Mouse (Mus musculus) midbrain, embryonic 15.5 days (tissue): ENCODE measurements around the gene Magi2. TPM values are rescaled to one million over a fixed set of nuclear protein-coding genes. Genes with fewer than 3 reads are reported as not detected.

Source experiments
- ATAC-seq: fragments of 200-750 bp; cut with Nextera tagmentation; replicated peaks from 2 replicates; pipeline ENCODE4 v1.8.0; 2017; ENCODE audit warnings: moderate TSS enrichment
- H3K27ac ChIP-seq: fragments of 300-500 bp; sonication (generic); 2 replicates; pipeline ENCODE4 v1.5.1; 2015; ENCODE audit warnings: mild to moderate bottlenecking, inconsistent platforms
- H3K27me3 ChIP-seq: fragments of 300-500 bp; sonication (generic); replicated peaks from 2 replicates; pipeline ENCODE4 v1.6.1; 2015; ENCODE audit warnings: inconsistent platforms
- H3K36me3 ChIP-seq: fragments of 300-500 bp; sonication (generic); replicated peaks from 2 replicates; pipeline ENCODE4 v1.6.1; 2015; ENCODE audit warnings: inconsistent platforms
- H3K4me1 ChIP-seq: fragments of 300-500 bp; sonication (generic); 2 replicates; pipeline ENCODE4 v1.6.1; 2015; ENCODE audit warnings: inconsistent platforms
- H3K4me2 ChIP-seq: fragments of 300-500 bp; sonication (generic); 2 replicates; pipeline ENCODE4 v1.6.1; 2015; ENCODE audit warnings: inconsistent platforms, mild to moderate bottlenecking, moderate library complexity
- H3K4me3 ChIP-seq: fragments of 300-500 bp; sonication (generic); 2 replicates; pipeline ENCODE4 v1.5.1; 2015; ENCODE audit warnings: mild to moderate bottlenecking, inconsistent platforms
- H3K9ac ChIP-seq: fragments of 300-500 bp; sonication (generic); 2 replicates; pipeline ENCODE4 v1.6.1; 2015; ENCODE audit warnings: mild to moderate bottlenecking, inconsistent platforms
- H3K9me3 ChIP-seq: fragments of 300-500 bp; sonication (generic); 2 replicates; pipeline ENCODE4 v1.6.1; 2016; ENCODE audit warnings: inconsistent platforms
- WGBS: fragments of 180-500 bp; shearing (Covaris S2); methylation state at CpG from one replicate; pipeline ENCODE4 v1.1.7; 2015; ENCODE audit warnings: mixed read lengths; 5-methylcytosine and 5-hydroxymethylcytosine counted together
- polyA plus RNA-seq: library from polyadenylated mRNA; unstranded; fragments of >200 nt; fragmentation: Nextera tagmentation; extraction: Ambion mirVana; gene quantifications from 2 replicates; pipeline ENCODE4 v1.2.1, GENCODE M21; 2015

Gene Magi2
- polyA plus RNA-seq, 1 experiment from 2014 or later = 35.9 TPM

GRCm38 (mm10) chr5:20580619-20581018 lies 1353.8 kb downstream of the Magi2 start:
- Histone ChIP-seq H3K27ac (no peak overlapping the region), H3K27me3 (no peaks in the 10 kb centered on the region), H3K36me3 (no peaks in the 10 kb centered on the region), H3K9me3 (no peaks in the 10 kb centered on the region), H3K9ac (no peak overlapping the region), H3K4me3 (no peak overlapping the region), H3K4me1 (peaks cover 18% of the 10 kb centered on the region), H3K4me2 (no peak overlapping the region)
- WGBS = 94% methylated on average over 4 of the region's 4 CpGs
- no peak for ATAC-seq

GRCm38 (mm10) chr5:20582995-20583435 lies 1356.2 kb downstream of the Magi2 start:
- Histone ChIP-seq H3K4me1 (peaks cover 12% of the 10 kb centered on the region), H3K9ac (no peak overlapping the region), H3K4me3 (no peak overlapping the region), H3K27ac (peak overlapping the region; percentile 58), H3K9me3 (no peaks in the 10 kb centered on the region), H3K4me2 (peak overlapping the region; percentile 16; the same call in 1 of the 2 replicates), H3K36me3 (no peaks in the 10 kb centered on the region), H3K27me3 (no peaks in the 10 kb centered on the region)
- 31% methylated on average over 10 of the region's 10 CpGs for WGBS
- ATAC-seq = peak; percentile 86

GRCm38 (mm10) chr5:20583639-20584038 lies 1356.8 kb downstream of the Magi2 start:
- 62% methylated on average over 3 of the region's 3 CpGs for WGBS
- H3K27ac ChIP-seq = 0 out of 2 replicates have a peak overlapping the region, but pooled peaks have one; percentile 58

GRCm38 (mm10) chr5:20584769-20585168 lies 1357.9 kb downstream of the Magi2 start:
- Histone ChIP-seq H3K4me1 (peaks cover 12% of the 10 kb centered on the region), H3K9ac (no peak overlapping the region), H3K36me3 (no peaks in the 10 kb centered on the region), H3K4me2 (no peak overlapping the region), H3K9me3 (no peaks in the 10 kb centered on the region), H3K27me3 (no peaks in the 10 kb centered on the region), H3K4me3 (no peak overlapping the region), H3K27ac (no peak overlapping the region)
- no peak for ATAC-seq
- WGBS = 72% methylated on average over 3 of the region's 3 CpGs

More at GRCm38 (mm10) chr5:20583639-20584038, 1356.8 kb downstream of the Magi2 start:
- no peak overlapping the region for H3K4me2 ChIP-seq
- H3K9me3 ChIP-seq = no peaks in the 10 kb centered on the region
- no peaks in the 10 kb centered on the region for H3K27me3 ChIP-seq
- H3K4me1 ChIP-seq = peaks cover 12% of the 10 kb centered on the region
- no peak overlapping the region for H3K4me3 ChIP-seq
- no peaks in the 10 kb centered on the region for H3K36me3 ChIP-seq
- ATAC-seq = no peak
- no peak overlapping the region for H3K9ac ChIP-seq

GRCm38 (mm10) chr5:20589731-20590130 lies 1362.9 kb downstream of the Magi2 start:
- no peak overlapping the region for H3K4me3 ChIP-seq
- no peak for ATAC-seq
- 82% methylated on average over 3 of the region's 3 CpGs for WGBS

GRCm38 (mm10) chr5:20598196-20598595 lies 1371.4 kb downstream of the Magi2 start:
- Histone ChIP-seq H3K27me3 (no peaks in the 10 kb centered on the region), H3K4me1 (no peaks in the 10 kb centered on the region), H3K4me3 (no peak overlapping the region), H3K27ac (no peak overlapping the region), H3K4me2 (no peak overlapping the region), H3K9ac (no peak overlapping the region), H3K9me3 (no peaks in the 10 kb centered on the region), H3K36me3 (0 out of 2 replicates have a peak, but pooled peaks cover 4% of the 10 kb centered on the region)
- 85% methylated on average over 3 of the region's 3 CpGs for WGBS
- no peak for ATAC-seq

More at GRCm38 (mm10) chr5:20589731-20590130, 1362.9 kb downstream of the Magi2 start:
- H3K27ac ChIP-seq = no peak overlapping the region
- no peaks in the 10 kb centered on the region for H3K36me3 ChIP-seq
- 0 out of 2 replicates have a peak, but pooled peaks cover 3% of the 10 kb centered on the region for H3K4me1 ChIP-seq
- H3K9ac ChIP-seq = no peak overlapping the region
- H3K4me2 ChIP-seq = no peak overlapping the region
- H3K9me3 ChIP-seq = no peaks in the 10 kb centered on the region
- H3K27me3 ChIP-seq = no peaks in the 10 kb centered on the region

- ATAC-seq = no peak
- no peaks in the 10 kb centered on the region for H3K27me3 ChIP-seq
- no peaks in the 10 kb centered on the region for H3K9me3 ChIP-seq
- H3K4me3 ChIP-seq = no peak overlapping the region
- WGBS = 23% methylated on average over 7 of the region's 7 CpGs
- no peaks in the 10 kb centered on the region for H3K4me1 ChIP-seq
- no peak overlapping the region for H3K9ac ChIP-seq
- 0 out of 2 replicates have a peak, but pooled peaks cover 4% of the 10 kb centered on the region for H3K36me3 ChIP-seq
- H3K4me2 ChIP-seq = no peak overlapping the region
- H3K27ac ChIP-seq = no peak overlapping the region
These were observed 1377.1 kb downstream of the Magi2 start for GRCm38 (mm10) chr5:20603756-20604469.

GRCm38 (mm10) chr5:20606497-20606896 lies 1379.7 kb downstream of the Magi2 start:
- no peak overlapping the region for H3K9ac ChIP-seq
- H3K27ac ChIP-seq = no peak overlapping the region
- H3K9me3 ChIP-seq = no peaks in the 10 kb centered on the region
- no peak overlapping the region for H3K4me3 ChIP-seq
- no peaks in the 10 kb centered on the region for H3K27me3 ChIP-seq
- peaks cover 18% of the 10 kb centered on the region; the same call in 1 of the 2 replicates for H3K36me3 ChIP-seq
- no peaks in the 10 kb centered on the region for H3K4me1 ChIP-seq
- H3K4me2 ChIP-seq = no peak overlapping the region
- 73% methylated on average over 5 of the region's 5 CpGs for WGBS
- ATAC-seq = no peak

GRCm38 (mm10) chr5:20607503-20607902 lies 1380.7 kb downstream of the Magi2 start:
- no peak overlapping the region for H3K4me2 ChIP-seq
- no peak for ATAC-seq
- no peaks in the 10 kb centered on the region for H3K4me1 ChIP-seq
- 87% methylated on average over 1 of the region's 1 CpGs for WGBS
- no peaks in the 10 kb centered on the region for H3K9me3 ChIP-seq
- no peak overlapping the region for H3K4me3 ChIP-seq
- no peak overlapping the region for H3K9ac ChIP-seq
- H3K36me3 ChIP-seq = peaks cover 18% of the 10 kb centered on the region; the same call in 1 of the 2 replicates
- no peaks in the 10 kb centered on the region for H3K27me3 ChIP-seq
- no peak overlapping the region for H3K27ac ChIP-seq

GRCm38 (mm10) chr5:20609206-20609935 lies 1382.5 kb downstream of the Magi2 start:
- no peak overlapping the region for H3K9ac ChIP-seq
- ATAC-seq = peak; percentile 65; the same call in 1 of the 2 replicates

GRCm38 (mm10) chr5:20610640-20611039 lies 1383.8 kb downstream of the Magi2 start:
- ATAC-seq = no peak
- WGBS = 90% methylated on average over 2 of the region's 2 CpGs
- H3K9ac ChIP-seq = no peak overlapping the region
- no peak overlapping the region for H3K27ac ChIP-seq
- no peaks in the 10 kb centered on the region for H3K9me3 ChIP-seq
- H3K36me3 ChIP-seq = peaks cover 18% of the 10 kb centered on the region; the same call in 1 of the 2 replicates
- no peaks in the 10 kb centered on the region for H3K4me1 ChIP-seq
- no peak overlapping the region for H3K4me3 ChIP-seq
- no peaks in the 10 kb centered on the region for H3K27me3 ChIP-seq
- H3K4me2 ChIP-seq = no peak overlapping the region

More at GRCm38 (mm10) chr5:20609206-20609935, 1382.5 kb downstream of the Magi2 start:
- no peaks in the 10 kb centered on the region for H3K4me1 ChIP-seq
- H3K27ac ChIP-seq = no peak overlapping the region
- no peaks in the 10 kb centered on the region for H3K27me3 ChIP-seq
- peaks cover 18% of the 10 kb centered on the region; the same call in 1 of the 2 replicates for H3K36me3 ChIP-seq
- 86% methylated on average over 12 of the region's 12 CpGs for WGBS
- H3K9me3 ChIP-seq = no peaks in the 10 kb centered on the region
- H3K4me3 ChIP-seq = no peak overlapping the region
- no peak overlapping the region for H3K4me2 ChIP-seq

- Histone ChIP-seq H3K4me1 (no peaks in the 10 kb centered on the region), H3K4me2 (no peak overlapping the region), H3K36me3 (peaks cover 18% of the 10 kb centered on the region; the same call in 1 of the 2 replicates), H3K4me3 (no peak overlapping the region), H3K9ac (no peak overlapping the region), H3K27me3 (no peaks in the 10 kb centered on the region), H3K27ac (no peak overlapping the region), H3K9me3 (no peaks in the 10 kb centered on the region)
- no peak for ATAC-seq
- WGBS = 93% methylated on average over 9 of the region's 9 CpGs
These were observed 1385.8 kb downstream of the Magi2 start for GRCm38 (mm10) chr5:20612616-20613015.
